Mouse (Mus musculus) embryonic stem cell, embryonic (primary cell): ENCODE results near the gene Vmn1r43.
"Not testable (repeated sequence)": the region's sequence is repeated elsewhere in the genome, so short reads cannot be mapped to it uniquely, and the experiment has no call there.

Experiments
- CTCF ChIA-PET, 4 experiments: fragments of 300-600 bp in 2 of 4; fragments of 350-600 bp in 2 of 4; sonication (Branson Sonifier 250); formaldehyde crosslinking; loops; one replicate each; lab custom pipeline; 2022; ENCODE audit warnings: inconsistent platforms in 2 of 4; lab: Charles Lee
- POLR2A ChIA-PET, 4 experiments: fragments of 300-600 bp in 2 of 4; fragments of 350-600 bp in 2 of 4; sonication (Branson Sonifier 250); formaldehyde crosslinking; loops; one replicate each; lab custom pipeline; 2022; ENCODE audit warnings: antibody characterized with exemption in 4 of 4, inconsistent platforms in 1 of 4; lab: Charles Lee

The Vmn1r43 gene

DNA sequence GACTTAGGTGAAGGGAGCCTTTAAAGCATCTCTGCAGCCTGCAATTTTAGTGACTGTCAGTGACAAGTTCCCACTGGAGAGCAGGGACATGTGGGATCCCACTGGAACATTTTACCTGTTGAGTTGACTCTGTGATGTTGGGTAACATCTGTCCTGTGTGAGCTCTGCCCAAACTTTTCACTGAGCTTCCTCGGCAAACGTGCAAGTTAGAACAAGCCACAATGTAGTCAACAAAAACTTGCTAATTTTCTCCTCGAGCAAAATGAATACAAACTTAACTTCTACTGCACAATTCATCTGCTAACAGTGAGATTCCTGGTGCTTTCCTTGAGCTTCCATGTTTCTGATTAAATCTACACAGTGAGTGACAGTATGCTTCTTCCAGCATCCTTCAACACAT, at the start of gene Vmn1r43, which contains the start of gene Vmn1r42:
Gene Vmn1r43, minus strand, starts transcription at position 101 of the 400 bp plus-strand sequence.
Gene Vmn1r42, minus strand, starts transcription at position 101 of the 400 bp plus-strand sequence.
- POLR2A ChIA-PET, result interaction anchor here in 1 of 4 experiments (1.6 kb wide), 1 partner anchor 9 kb away, joined by 4 read pairs; no protein-coding TSS in a partner anchor
- CTCF ChIA-PET, result not testable (repeated sequence)

DNA sequence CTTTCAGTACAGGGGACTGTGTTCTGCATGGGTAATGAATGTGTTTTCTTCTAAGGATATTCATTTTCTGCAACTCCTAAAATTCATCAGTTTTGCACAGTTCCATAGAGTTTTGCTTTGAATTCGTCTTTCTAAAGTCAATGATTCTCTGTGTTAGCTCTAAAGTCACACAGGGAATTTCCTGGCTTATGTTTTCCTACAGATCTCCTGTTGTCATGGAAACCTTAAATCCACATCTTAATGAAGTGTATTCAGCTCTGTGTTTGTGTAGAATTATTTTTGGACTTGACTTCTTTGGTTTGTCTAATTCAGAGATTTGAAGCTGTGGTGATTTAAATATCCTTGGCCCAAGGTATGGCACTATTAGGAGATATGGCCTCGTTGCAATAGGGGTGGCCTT, 7.6 kb upstream of the Vmn1r43 start:
- ChIA-PET CTCF (no interaction called here), POLR2A (no interaction called here)

DNA sequence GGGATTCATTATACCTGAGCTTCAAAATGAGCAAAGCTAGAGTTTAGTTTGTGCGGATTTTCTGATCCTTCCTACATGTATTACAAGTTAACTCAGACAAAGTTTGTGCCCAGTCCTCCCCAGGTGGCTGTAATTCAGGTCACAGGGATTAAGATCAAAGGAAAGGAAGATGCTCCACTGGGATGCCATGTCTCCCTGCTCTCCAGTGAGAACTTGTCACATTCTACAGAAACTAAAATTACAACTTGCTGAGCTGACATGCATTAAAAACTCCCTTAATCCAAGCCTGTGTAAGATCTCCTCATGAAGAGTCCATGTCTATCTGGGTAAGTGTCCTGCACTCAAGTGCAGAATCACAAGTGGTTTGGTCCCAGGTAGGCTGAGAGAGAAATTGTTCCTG, 7.1 kb upstream of the Vmn1r43 start, which contains the start of gene Vmn1r44:
Gene Vmn1r44, plus strand, starts transcription at position 301 of the 400 bp plus-strand sequence.
- ChIA-PET POLR2A (no interaction called here), CTCF (no interaction called here)

DNA sequence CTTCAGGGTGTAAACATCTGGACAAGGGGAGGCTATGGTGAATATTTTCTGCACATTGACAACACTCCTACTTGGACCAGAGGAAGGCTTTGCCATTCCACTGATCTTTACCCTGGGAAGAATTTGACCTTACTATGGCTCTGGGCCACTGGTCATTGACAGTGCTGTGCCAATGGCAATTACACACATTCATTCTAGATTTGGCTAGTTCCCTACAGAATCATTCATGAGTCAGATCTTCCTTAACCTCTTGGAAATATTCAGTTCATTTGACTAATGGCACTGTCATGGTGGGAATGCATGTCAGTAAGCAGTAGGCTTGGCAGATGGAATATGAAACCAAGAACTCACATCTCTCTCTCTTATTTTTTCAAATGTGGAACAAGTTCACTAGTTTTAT, 4.7 kb upstream of the Vmn1r43 start:
- ChIA-PET POLR2A (no interaction called here), CTCF (no interaction called here)

DNA sequence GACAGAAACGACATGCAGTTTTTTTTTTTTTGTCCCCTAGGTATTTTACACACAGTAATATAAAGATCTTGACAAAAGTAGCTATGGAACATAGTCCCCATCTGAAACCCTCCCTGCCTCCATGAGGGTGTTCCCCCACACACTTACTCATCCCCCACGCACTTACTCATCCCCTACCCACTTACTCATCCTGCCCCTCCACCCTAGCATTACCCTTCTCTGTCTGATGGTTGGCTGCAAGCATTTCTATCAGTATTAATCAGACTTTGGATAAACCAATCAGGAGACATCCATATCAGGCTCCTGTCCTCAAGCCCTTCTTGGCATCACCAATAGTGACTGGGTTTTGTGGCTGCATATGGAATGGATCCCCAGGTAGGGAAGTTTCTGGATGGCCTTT, 750 bp upstream of the Vmn1r43 start:
- POLR2A ChIA-PET, result interaction anchor here in 2 of 4 experiments (0.6 to 1.6 kb wide), 2 partner anchors 9 to 558 kb away, joined by 4 read pairs; no protein-coding TSS in a partner anchor

DNA sequence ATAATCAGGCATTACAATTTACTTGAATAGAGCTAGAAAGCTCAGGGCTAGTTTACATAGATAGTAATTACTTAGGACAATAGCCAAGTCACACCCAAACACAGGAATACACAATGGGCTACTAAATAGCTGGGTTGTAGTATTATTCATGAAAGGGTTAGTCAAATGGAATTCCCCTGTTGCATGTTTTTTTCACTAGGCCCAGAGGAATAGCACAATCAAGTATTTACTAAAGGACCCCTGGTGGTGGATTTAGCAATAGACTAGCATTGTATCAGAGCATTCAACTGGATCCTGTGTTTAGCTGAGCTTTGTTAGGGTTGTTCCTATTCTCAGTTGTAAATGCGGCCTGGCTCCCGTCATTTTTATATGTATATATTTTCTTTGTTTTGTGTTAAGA, 8.2 kb downstream of the Vmn1r43 start:
- POLR2A ChIA-PET, result no interaction called here

More for the DNA sequence above, 750 bp upstream of the Vmn1r43 start:
- CTCF ChIA-PET, result no interaction called here

DNA sequence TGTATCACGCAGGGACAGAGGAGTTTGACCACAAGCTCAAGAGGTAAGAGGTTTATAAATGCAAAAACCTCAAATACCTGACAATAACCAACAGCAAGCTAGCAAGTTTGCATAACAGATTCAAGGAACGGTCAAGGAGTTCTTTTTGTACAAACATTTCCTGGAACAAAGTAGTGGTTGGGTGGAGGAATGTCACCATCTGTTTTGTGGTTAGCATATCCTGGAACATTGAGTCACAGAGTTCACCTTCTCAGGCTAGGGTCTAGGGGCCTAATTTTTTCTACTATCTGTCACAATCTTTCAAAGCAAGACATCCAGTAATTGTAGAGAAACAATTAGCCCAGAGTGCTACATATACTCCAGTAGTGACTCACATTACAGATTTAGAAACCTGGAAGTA, 8.9 kb downstream of the Vmn1r43 start:
- ChIA-PET CTCF (no interaction called here), POLR2A (no interaction called here)

More for the DNA sequence above, 8.2 kb downstream of the Vmn1r43 start:
- CTCF ChIA-PET, result no interaction called here

DNA sequence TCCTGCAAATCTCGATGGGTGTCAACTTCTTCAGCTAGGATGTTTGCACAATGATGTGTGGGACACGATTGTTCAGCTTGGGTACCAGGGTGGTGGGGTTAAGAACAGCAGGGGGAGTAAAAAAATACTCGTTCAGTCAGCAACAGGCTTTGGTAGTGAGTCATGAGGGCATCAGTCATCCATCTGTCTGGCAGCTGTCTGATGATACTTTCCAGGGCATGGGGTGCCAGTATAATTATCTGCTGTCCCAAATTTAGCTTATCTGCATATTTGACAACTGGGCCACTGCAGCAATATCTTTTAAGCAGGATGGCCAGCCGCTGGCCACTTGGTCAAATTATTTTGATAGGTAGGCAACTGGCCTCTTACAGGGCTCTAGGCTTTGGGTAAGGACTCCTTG, 12.4 kb downstream of the Vmn1r43 start:
- ChIA-PET CTCF (no interaction called here), POLR2A (no interaction called here)

DNA sequence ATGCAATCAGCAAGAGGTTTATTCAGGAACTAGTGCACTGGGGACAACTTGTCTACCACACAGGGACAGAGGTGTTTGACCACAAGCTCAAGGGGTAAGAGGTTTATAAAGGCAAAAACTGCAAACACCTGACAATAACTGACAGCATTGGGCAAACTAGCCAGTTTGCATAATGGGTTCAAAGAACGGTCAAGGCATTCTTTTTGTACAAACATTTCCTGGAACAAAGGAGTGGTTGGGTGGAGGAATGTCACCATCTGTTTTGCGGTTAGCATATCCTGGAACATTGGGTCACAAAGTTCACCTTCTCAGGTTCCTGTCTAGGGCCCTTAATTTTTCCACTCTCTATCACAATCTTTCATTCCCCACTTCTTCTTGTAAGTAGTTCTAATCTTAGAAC, 16.4 kb downstream of the Vmn1r43 start:
- ChIA-PET POLR2A (no interaction called here), CTCF (no interaction called here)

DNA sequence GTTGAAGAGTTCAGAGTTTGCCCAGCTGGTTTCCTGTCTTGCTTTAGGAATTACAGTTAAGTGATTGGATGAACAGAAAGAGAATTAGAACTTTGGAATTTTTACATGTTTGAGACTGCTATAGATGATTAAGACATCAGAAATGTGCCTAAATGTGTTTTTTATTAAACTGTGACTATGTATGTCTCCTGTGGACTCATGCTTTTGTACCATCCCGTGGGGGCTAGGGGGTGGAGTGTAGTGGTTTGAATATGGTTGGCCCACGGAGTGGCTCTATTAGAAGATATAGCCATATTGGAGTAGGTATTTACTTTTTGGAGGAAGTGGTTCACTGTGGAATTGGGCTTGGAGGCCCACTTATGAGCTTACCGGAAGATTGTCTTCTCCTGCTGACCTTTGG, 18.7 kb downstream of the Vmn1r43 start:
- ChIA-PET POLR2A (no interaction called here), CTCF (no interaction called here)
